Mouse (Mus musculus) ES-Bruce4 (cell line): ENCODE results near the gene Magi1.

Experiments used
- CTCF ChIP-seq: IDR thresholded peaks from one replicate; pipeline ENCODE4 v1.8.1; 2011; ENCODE audit warnings: low read depth, low read length
- EP300 ChIP-seq: IDR thresholded peaks from 2 replicates; pipeline ENCODE4 v1.6.1; 2011; ENCODE audit warnings: low read depth, low read length; ENCODE audit not compliant: insufficient read depth
- POLR2A ChIP-seq: IDR thresholded peaks from one replicate; pipeline ENCODE4 v1.8.1; 2011; ENCODE audit warnings: low read length; ENCODE audit not compliant: insufficient read depth

DNA sequence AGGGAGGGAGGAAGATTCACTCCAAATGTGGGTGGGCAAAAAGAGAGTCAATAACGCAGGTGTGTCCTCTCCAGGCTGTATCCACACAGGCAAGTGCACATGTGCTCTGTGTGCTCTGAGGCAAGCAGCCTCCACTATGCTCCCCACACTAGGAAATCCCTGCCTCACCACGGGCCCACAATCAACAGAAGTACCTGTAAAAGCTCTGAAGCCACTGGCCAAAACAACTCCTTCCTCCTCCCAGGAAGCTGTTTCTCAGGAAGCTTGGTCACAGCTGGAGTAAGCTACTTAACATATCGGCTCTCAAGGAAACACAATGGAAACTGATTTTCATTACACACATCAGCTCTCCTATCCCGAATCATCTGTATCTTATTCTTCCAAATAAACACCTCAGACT lies 107.0 kb downstream of the Magi1 start:
- TF ChIP-seq CTCF (no peak), POLR2A (no peak), EP300 (0 out of 2 replicates have a peak, but pooled peaks have one; percentile 41)
